Mouse (Mus musculus) intestine, postnatal 0 days (tissue): ENCODE measurements at regions not wholly inside any gene's neighbourhood (a gene's known extent, or its start where the extent isn't known, plus 50 kb on each side); places are given as distances from the start of the nearest gene placed in this dataset.

Source experiments
- ATAC-seq: fragments of 200-750 bp; cut with Nextera tagmentation; 2 replicates; pipeline ENCODE4 v1.8.0; 2017; ENCODE audit warnings: mild to moderate bottlenecking, moderate TSS enrichment, moderate library complexity
- H3K27ac ChIP-seq: fragments of 300-500 bp; sonication (generic); 2 replicates; pipeline ENCODE4 v1.5.1; 2014; ENCODE audit warnings: mild to moderate bottlenecking, low read depth, low read length, moderate library complexity
- H3K27me3 ChIP-seq: fragments of 300-500 bp; sonication (generic); replicated peaks from 2 replicates; pipeline ENCODE4 v1.6.1; 2014; ENCODE audit warnings: low read length, mixed read lengths; ENCODE audit not compliant: control insufficient read depth, insufficient read depth
- H3K36me3 ChIP-seq: fragments of 300-500 bp; sonication (generic); 2 replicates; pipeline ENCODE4 v1.6.1; 2014; ENCODE audit warnings: mild to moderate bottlenecking, moderate library complexity; ENCODE audit not compliant: control insufficient read depth, insufficient read depth
- H3K4me1 ChIP-seq: fragments of 300-500 bp; sonication (generic); replicated peaks from 2 replicates; pipeline ENCODE4 v1.6.1; 2014; ENCODE audit warnings: antibody characterized with exemption, low read length, mixed read lengths; ENCODE audit not compliant: control insufficient read depth, insufficient read depth
- H3K4me2 ChIP-seq: fragments of 300-500 bp; sonication (generic); replicated peaks from 2 replicates; pipeline ENCODE4 v1.6.1; 2014; ENCODE audit warnings: low read depth, mild to moderate bottlenecking, moderate library complexity
- H3K4me3 ChIP-seq: fragments of 300-500 bp; sonication (generic); 2 replicates; pipeline ENCODE4 v1.5.1; 2014; ENCODE audit warnings: low read depth, low read length
- H3K9ac ChIP-seq: fragments of 300-500 bp; sonication (generic); 2 replicates; pipeline ENCODE4 v1.6.1; 2014; ENCODE audit warnings: mild to moderate bottlenecking, low read depth, low read length
- H3K9me3 ChIP-seq: fragments of 300-500 bp; sonication (generic); 2 replicates; pipeline ENCODE4 v1.6.1; 2016; ENCODE audit warnings: mixed run types; ENCODE audit not compliant: control insufficient read depth
- CTCF ChIP-seq: sonication (generic); IDR thresholded peaks from 2 replicates; pipeline ENCODE4 v1.5.1; 2016; ENCODE audit warnings: low read depth, mild to moderate bottlenecking, control low read depth, antibody characterized with exemption, moderate library complexity
- WGBS: fragments of 180-500 bp; shearing (Covaris S2); extraction: QIAGEN DNeasy Blood & Tissue Kit; methylation state at CpG from one replicate; pipeline ENCODE4 v1.1.7; 2014; 5-methylcytosine and 5-hydroxymethylcytosine counted together

DNA sequence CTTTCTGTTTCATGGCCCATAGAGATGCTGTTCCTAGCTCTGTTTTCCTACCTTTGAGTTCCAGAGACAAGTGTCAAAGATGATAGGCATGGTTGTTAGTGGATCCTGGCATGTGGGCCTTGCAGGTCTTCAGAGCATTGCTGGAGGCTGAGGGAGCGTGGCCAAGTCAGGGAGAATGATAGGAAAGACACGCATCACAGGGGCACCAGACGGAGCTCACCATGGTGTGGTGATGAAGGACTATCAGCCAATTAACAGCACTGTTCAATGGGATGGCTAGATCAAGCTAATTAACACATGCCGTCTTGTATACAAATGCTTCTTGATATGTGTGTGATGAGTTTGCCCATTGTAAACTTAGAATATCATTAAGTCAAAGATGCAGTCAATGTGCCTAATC lies 344.1 kb downstream of the En1 start:
- Histone ChIP-seq H3K27ac (no peak overlapping the region), H3K27me3 (no peaks in the 10 kb centered on the region), H3K4me3 (no peak overlapping the region), H3K9me3 (no peaks in the 10 kb centered on the region), H3K36me3 (no peaks in the 10 kb centered on the region), H3K4me1 (no peaks in the 10 kb centered on the region), H3K4me2 (no peak overlapping the region), H3K9ac (no peak overlapping the region)
- 85% methylated on average over 4 of the region's 4 CpGs for WGBS
- TF ChIP-seq CTCF: no peak
- no peak for ATAC-seq

DNA sequence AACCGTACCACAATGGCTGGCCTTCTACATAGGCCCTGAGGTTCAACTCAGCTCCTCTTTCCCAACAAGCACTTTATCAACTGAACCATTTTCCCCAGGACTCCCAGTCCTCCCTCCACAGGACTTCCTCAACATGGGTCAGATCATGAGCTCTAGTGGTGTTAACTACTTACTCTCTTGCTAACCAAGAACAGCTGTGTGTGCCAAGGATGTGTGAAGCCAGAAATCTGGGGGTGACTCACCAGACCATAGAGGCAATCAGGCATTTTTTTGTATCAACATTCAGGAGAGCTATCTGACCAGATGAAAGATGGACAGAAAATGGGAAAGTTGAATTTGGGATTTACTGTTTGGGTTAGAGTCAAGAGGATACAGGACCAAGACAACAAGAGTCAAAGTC lies 359.0 kb downstream of the En1 start:
- H3K9ac ChIP-seq: no peak overlapping the region
- no peak overlapping the region for H3K4me2 ChIP-seq
- no peak overlapping the region for H3K27ac ChIP-seq
- WGBS: 57% methylated on average over 1 of the region's 1 CpGs
- H3K4me1 ChIP-seq: no peaks in the 10 kb centered on the region
- no peaks in the 10 kb centered on the region for H3K27me3 ChIP-seq
- H3K9me3 ChIP-seq: no peaks in the 10 kb centered on the region
- no peaks in the 10 kb centered on the region for H3K36me3 ChIP-seq
- H3K4me3 ChIP-seq: no peak overlapping the region
- TF ChIP-seq CTCF: no peak
- ATAC-seq: no peak

DNA sequence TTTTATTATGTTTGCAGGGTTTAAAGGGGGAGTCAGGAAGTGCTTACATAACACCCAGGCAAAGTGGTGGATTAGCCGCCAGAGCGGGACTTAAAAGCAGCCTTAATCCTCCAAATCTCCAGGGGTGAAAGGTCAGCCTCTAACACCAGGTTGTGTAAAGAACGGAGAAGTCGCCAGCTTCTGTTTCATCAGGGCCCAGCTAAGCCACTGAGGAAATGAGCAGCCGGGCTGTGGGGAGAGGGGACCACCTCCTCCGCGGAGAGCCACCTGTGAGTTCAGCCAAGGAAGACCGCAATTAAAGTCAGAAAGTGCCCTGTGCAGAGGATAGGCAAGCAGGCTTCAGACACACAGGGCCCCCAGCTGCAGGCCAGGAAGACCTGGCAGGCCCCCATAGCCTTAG lies 359.8 kb downstream of the En1 start:
- no peaks in the 10 kb centered on the region for H3K36me3 ChIP-seq
- WGBS: 8% methylated on average over 8 of the region's 8 CpGs

DNA sequence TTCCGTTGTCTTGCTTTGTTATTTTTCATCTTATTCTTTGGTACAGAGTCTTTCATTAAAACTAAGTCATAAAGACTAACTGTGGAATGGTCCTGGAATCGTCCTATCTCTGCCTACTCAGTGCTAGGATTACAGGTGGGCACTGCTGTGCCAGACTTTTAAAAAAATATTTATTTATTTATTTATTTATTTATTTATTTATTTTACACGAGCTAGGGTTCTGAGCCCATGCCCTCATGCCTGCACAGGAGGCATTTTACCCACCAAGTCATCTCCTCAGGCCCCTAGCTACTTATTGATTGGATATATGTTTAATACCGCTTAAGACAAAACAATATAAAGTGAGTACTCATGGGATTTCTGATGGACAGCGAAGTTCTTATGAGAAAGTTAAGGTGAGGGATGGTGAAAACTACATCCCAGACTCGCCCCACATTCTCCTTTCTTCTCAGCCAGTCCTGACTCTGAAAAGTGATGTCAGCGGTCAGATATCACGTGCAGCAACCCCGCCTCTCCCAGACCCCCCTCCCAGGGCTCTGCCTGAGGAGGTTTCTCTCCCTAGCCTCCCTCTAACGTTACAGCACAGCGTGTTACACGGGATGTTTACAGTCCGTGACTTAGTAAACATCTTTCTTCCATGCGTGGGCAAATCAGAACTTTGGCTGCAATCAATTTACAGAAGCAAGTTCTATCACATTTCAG lies 361.4 kb downstream of the En1 start:
- no peaks in the 10 kb centered on the region for H3K9me3 ChIP-seq
- no peak for TF ChIP-seq CTCF
- no peaks in the 10 kb centered on the region for H3K27me3 ChIP-seq
- H3K36me3 ChIP-seq: no peaks in the 10 kb centered on the region
- 26% methylated on average over 14 of the region's 14 CpGs for WGBS
- no peak overlapping the region for H3K9ac ChIP-seq
- no peak overlapping the region for H3K27ac ChIP-seq
- no peak for ATAC-seq
- H3K4me3 ChIP-seq: peak overlapping the region; percentile 11; the same call in 1 of the 2 replicates
- H3K4me1 ChIP-seq: no peaks in the 10 kb centered on the region
- peak overlapping the region; percentile 46 for H3K4me2 ChIP-seq

More for the DNA sequence above, 359.8 kb downstream of the En1 start:
- TF ChIP-seq CTCF: no peak
- Histone ChIP-seq H3K4me2 (no peak overlapping the region), H3K4me3 (no peak overlapping the region), H3K27me3 (no peaks in the 10 kb centered on the region), H3K4me1 (no peaks in the 10 kb centered on the region), H3K27ac (no peak overlapping the region), H3K9ac (no peak overlapping the region), H3K9me3 (no peaks in the 10 kb centered on the region)
- no peak for ATAC-seq

DNA sequence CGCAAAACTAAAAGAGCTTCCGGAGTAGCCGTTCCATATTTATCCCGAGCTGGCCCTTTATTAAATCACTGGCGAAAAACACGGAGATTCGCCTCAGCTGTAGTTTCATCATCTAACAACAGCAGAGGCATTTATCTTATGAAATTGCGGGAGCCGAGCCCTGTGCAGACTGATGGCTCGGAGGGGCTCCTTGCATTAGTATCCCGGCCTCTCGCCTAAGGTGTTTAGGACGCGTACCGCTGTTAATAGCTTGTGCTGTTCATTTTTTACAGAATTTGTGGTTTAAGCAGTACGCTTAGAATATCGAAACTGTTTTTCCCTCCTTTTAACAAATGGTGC lies 361.9 kb downstream of the En1 start:
- peak overlapping the region; percentile 11; the same call in 1 of the 2 replicates for H3K4me3 ChIP-seq
- H3K27me3 ChIP-seq: no peaks in the 10 kb centered on the region
- H3K4me2 ChIP-seq: peak overlapping the region; percentile 46
- 46% methylated on average over 17 of the region's 17 CpGs for WGBS
- ATAC-seq: no peak
- no peak overlapping the region for H3K9ac ChIP-seq
- no peak overlapping the region for H3K27ac ChIP-seq
- no peaks in the 10 kb centered on the region for H3K36me3 ChIP-seq
- H3K4me1 ChIP-seq: no peaks in the 10 kb centered on the region
- TF ChIP-seq CTCF: no peak
- H3K9me3 ChIP-seq: no peaks in the 10 kb centered on the region

DNA sequence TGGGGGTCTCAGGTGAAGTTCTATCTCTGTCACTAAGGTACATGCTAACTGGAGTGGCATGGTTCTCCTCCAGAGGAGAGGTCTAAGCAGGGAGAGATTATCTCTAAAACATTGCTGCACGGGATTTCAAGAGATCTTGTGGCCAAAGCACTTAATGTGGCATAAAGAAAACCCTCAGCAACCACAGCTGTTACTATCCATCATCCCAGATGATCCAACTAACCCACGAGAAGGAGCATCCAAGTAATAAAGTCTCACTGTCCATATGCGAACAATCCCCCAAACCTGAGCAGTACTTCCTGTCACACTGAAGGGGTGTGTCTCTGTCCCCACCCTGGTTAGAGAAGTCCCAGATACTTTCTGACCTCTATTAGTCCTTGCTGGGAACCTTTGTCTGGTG lies 363.9 kb downstream of the En1 start:
- ATAC-seq: no peak
- WGBS: 54% methylated on average over 3 of the region's 3 CpGs

DNA sequence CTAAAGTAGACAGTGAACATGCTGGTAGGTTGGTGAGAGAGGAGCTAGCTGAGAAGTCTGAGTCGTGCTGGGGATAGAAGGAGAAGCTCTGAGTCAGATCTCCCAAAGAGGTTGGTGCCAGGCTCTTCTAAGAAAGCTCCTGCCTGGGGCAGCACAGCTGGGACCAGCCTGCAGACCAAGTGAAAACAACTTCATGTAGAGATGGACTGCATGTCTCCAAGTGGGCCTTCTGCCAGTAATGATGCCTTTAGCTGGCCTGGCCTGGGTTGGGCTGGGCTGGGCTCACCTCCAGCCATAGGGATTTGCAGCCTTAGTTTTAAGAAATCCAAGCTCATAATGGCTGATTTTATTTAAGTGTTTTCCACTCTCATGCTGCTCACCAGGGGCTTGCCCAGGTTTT lies 357.7 kb downstream of the Insig2 start:
- ATAC-seq: no peak
- H3K9me3 ChIP-seq: no peaks in the 10 kb centered on the region
- WGBS: 56% methylated on average over 1 of the region's 1 CpGs
- no peak overlapping the region for H3K4me2 ChIP-seq
- H3K27me3 ChIP-seq: no peaks in the 10 kb centered on the region
- no peak overlapping the region for H3K4me3 ChIP-seq
- no peak for TF ChIP-seq CTCF
- no peak overlapping the region for H3K27ac ChIP-seq
- no peak overlapping the region for H3K9ac ChIP-seq
- H3K4me1 ChIP-seq: no peaks in the 10 kb centered on the region
- H3K36me3 ChIP-seq: no peaks in the 10 kb centered on the region

More for the DNA sequence above, 363.9 kb downstream of the En1 start:
- no peak overlapping the region for H3K27ac ChIP-seq
- H3K9me3 ChIP-seq: no peaks in the 10 kb centered on the region
- no peaks in the 10 kb centered on the region for H3K27me3 ChIP-seq
- no peak overlapping the region for H3K4me2 ChIP-seq
- no peak overlapping the region for H3K9ac ChIP-seq
- H3K4me3 ChIP-seq: no peak overlapping the region
- H3K4me1 ChIP-seq: no peaks in the 10 kb centered on the region
- no peaks in the 10 kb centered on the region for H3K36me3 ChIP-seq
- no peak for TF ChIP-seq CTCF
